Mouse (Mus musculus) heart, postnatal 0 days (tissue): ENCODE measurements around the gene Isl2. TPM values are rescaled to one million over a fixed set of nuclear protein-coding genes. Genes with fewer than 3 reads are reported as not detected.

Experiments used
- ATAC-seq: fragments of 200-750 bp; cut with Nextera tagmentation; 2 replicates; pipeline ENCODE4 v1.8.0; 2017; ENCODE audit warnings: low read depth, moderate number of reproducible peaks, moderate library complexity; ENCODE audit not compliant: insufficient read depth
- DNase-seq: peaks from one replicate; pipeline ENCODE4 v3.0.0-alpha.2; 2016; ENCODE audit warnings: low spot score
- H3K27ac ChIP-seq: fragments of 300-500 bp; sonication (generic); 2 replicates; pipeline ENCODE4 v1.5.1; 2014; ENCODE audit warnings: low read depth, mild to moderate bottlenecking
- H3K27me3 ChIP-seq: fragments of 300-500 bp; sonication (generic); 2 replicates; pipeline ENCODE4 v1.6.1; 2014; ENCODE audit warnings: low read length, mixed read lengths; ENCODE audit not compliant: control insufficient read depth, insufficient read depth
- H3K36me3 ChIP-seq: fragments of 300-500 bp; sonication (generic); replicated peaks from 2 replicates; pipeline ENCODE4 v1.6.1; 2014; ENCODE audit warnings: low read length, mixed read lengths; ENCODE audit not compliant: control insufficient read depth, insufficient read depth
- H3K4me1 ChIP-seq: fragments of 300-500 bp; sonication (generic); 2 replicates; pipeline ENCODE4 v1.6.1; 2014; ENCODE audit warnings: antibody characterized with exemption; ENCODE audit not compliant: control insufficient read depth, insufficient read depth
- H3K4me2 ChIP-seq: fragments of 300-500 bp; sonication (generic); 2 replicates; pipeline ENCODE4 v1.6.1; 2014; ENCODE audit warnings: low read depth, mild to moderate bottlenecking, low read length, moderate library complexity
- H3K4me3 ChIP-seq: fragments of 300-500 bp; sonication (generic); 2 replicates; pipeline ENCODE4 v1.5.1; 2014; ENCODE audit warnings: low read depth, low read length
- H3K9ac ChIP-seq: fragments of 300-500 bp; sonication (generic); replicated peaks from 2 replicates; pipeline ENCODE4 v1.6.1; 2014; ENCODE audit warnings: low read depth, low read length, mixed read lengths
- H3K9me3 ChIP-seq: fragments of 300-500 bp; sonication (generic); replicated peaks from 2 replicates; pipeline ENCODE4 v1.6.1; 2016; ENCODE audit warnings: low read length; ENCODE audit not compliant: control insufficient read depth
- CTCF ChIP-seq: IDR thresholded peaks from 2 replicates; pipeline ENCODE4 v1.5.1; 2016; ENCODE audit warnings: antibody characterized with exemption, control low read depth, low read depth
- EP300 ChIP-seq: IDR thresholded peaks from 2 replicates; pipeline ENCODE4 v1.6.1; 2016; ENCODE audit warnings: antibody characterized with exemption, low read depth
- WGBS: fragments of 180-500 bp; shearing (Covaris S2); extraction: QIAGEN DNeasy Blood & Tissue Kit; methylation state at CpG from one replicate; pipeline ENCODE4 v1.1.7; 2014; 5-methylcytosine and 5-hydroxymethylcytosine counted together
- polyA plus RNA-seq: library from polyadenylated mRNA; unstranded; fragments of >200 nt; fragmentation: Nextera tagmentation; extraction: Ambion mirVana; gene quantifications from 2 replicates; pipeline ENCODE4 v1.2.1, GENCODE M21; 2015
- total RNA-seq: library from RNA; depleted of rRNA; stranded (reverse); fragments of >200 nt; gene quantifications from 2 replicates; pipeline ENCODE4 v1.2.3, GENCODE M21; 2014; ENCODE audit warnings: low replicate concordance; rRNA removed

The Isl2 gene
- total RNA-seq: not detected in 2 replicates
- polyA plus RNA-seq: not detected in 2 replicates

- Histone ChIP-seq H3K27ac (no peak within 1 kb of the TSS), H3K27me3 (peaks cover 74% of the 10 kb centered on the region), H3K9ac (no peak within 1 kb of the TSS), H3K4me3 (no peak within 1 kb of the TSS), H3K36me3 (no peaks in the 10 kb centered on the region), H3K9me3 (no peaks in the 10 kb centered on the region), H3K4me2 (no peak within 1 kb of the TSS), H3K4me1 (peaks cover 8% of the 10 kb centered on the region; the same call in 1 of the 2 replicates)
- TF ChIP-seq EP300 (no peak), CTCF (no peak)
- ATAC-seq (no peak), DNase-seq (no peak)
- WGBS: 10% methylated on average over 4 of the region's 4 CpGs
Measured at GRCm38 (mm10) chr9:55538377-55538776, at the start of gene Isl2. TSS of gene Isl2 (plus strand) at chr9:55538672.

- TF ChIP-seq CTCF: no peak
- TF ChIP-seq EP300: no peak
- no peak overlapping the region for H3K27ac ChIP-seq
- no peak overlapping the region for H3K4me3 ChIP-seq
- 0 out of 2 replicates have a peak, but pooled peaks cover 4% of the 10 kb centered on the region for H3K36me3 ChIP-seq
- no peak overlapping the region for H3K9ac ChIP-seq
- peaks cover 33% of the 10 kb centered on the region for H3K4me1 ChIP-seq
- no peaks in the 10 kb centered on the region for H3K9me3 ChIP-seq
- DNase-seq (no peak), ATAC-seq (no peak)
- H3K27me3 ChIP-seq: no peaks in the 10 kb centered on the region
- WGBS: 75% methylated on average over 3 of the region's 3 CpGs
- H3K4me2 ChIP-seq: no peak overlapping the region
Measured at GRCm38 (mm10) chr9:55507922-55508321, 30.6 kb upstream of the Isl2 start.

GRCm38 (mm10) chr9:55508701-55509100 lies 29.8 kb upstream of the Isl2 start:
- DNase-seq: no peak
- Histone ChIP-seq H3K4me1 (peaks cover 33% of the 10 kb centered on the region), H3K9me3 (no peaks in the 10 kb centered on the region), H3K9ac (no peak overlapping the region), H3K27ac (no peak overlapping the region), H3K4me3 (no peak overlapping the region), H3K36me3 (0 out of 2 replicates have a peak, but pooled peaks cover 4% of the 10 kb centered on the region), H3K27me3 (peaks cover 1% of the 10 kb centered on the region; the same call in 1 of the 2 replicates), H3K4me2 (no peak overlapping the region)
- WGBS: 68% methylated on average over 4 of the region's 4 CpGs
- TF ChIP-seq EP300 (no peak), CTCF (no peak)
- ATAC-seq: no peak

GRCm38 (mm10) chr9:55509731-55510130 lies 28.7 kb upstream of the Isl2 start:
- TF ChIP-seq EP300: no peak
- no peak for TF ChIP-seq CTCF
- Histone ChIP-seq H3K4me3 (no peak overlapping the region), H3K9me3 (no peaks in the 10 kb centered on the region), H3K4me2 (0 out of 2 replicates have a peak overlapping the region, but pooled peaks have one; percentile 16), H3K27ac (no peak overlapping the region), H3K9ac (no peak overlapping the region), H3K36me3 (0 out of 2 replicates have a peak, but pooled peaks cover 4% of the 10 kb centered on the region), H3K27me3 (peaks cover 7% of the 10 kb centered on the region; the same call in 1 of the 2 replicates), H3K4me1 (peaks cover 33% of the 10 kb centered on the region)
- ATAC-seq (no peak), DNase-seq (no peak)
- 77% methylated on average over 1 of the region's 1 CpGs for WGBS

- Histone ChIP-seq H3K36me3 (0 out of 2 replicates have a peak, but pooled peaks cover 4% of the 10 kb centered on the region), H3K27me3 (peaks cover 7% of the 10 kb centered on the region; the same call in 1 of the 2 replicates), H3K9ac (peak overlapping the region; percentile 92), H3K4me1 (peaks cover 26% of the 10 kb centered on the region), H3K9me3 (no peaks in the 10 kb centered on the region), H3K27ac (peak overlapping the region; percentile 96), H3K4me2 (peak overlapping the region; percentile 74), H3K4me3 (peak overlapping the region; percentile 70)
- WGBS: 68% methylated on average over 10 of the region's 10 CpGs
- TF ChIP-seq CTCF: no peak
- no peak for TF ChIP-seq EP300
- no peak for ATAC-seq
- DNase-seq: no peak
Measured at GRCm38 (mm10) chr9:55510651-55511235, 27.7 kb upstream of the Isl2 start.
